Mouse (Mus musculus) midbrain, embryonic 14.5 days (tissue): ENCODE results near the gene Spata1. TPM values are rescaled to one million over a fixed set of nuclear protein-coding genes. Genes with fewer than 3 reads are reported as not detected.

Experiments
- ATAC-seq: fragments of 200-750 bp; cut with Nextera tagmentation; 2 replicates; pipeline ENCODE4 v1.8.0; 2017; ENCODE audit warnings: moderate number of reproducible peaks, moderate library complexity; ENCODE audit not compliant: low FRiP score, low TSS enrichment
- DNase-seq: peaks from one replicate; pipeline ENCODE4 v3.0.0-alpha.2; 2015
- H3K27ac ChIP-seq: fragments of 300-500 bp; sonication (generic); replicated peaks from 2 replicates; pipeline ENCODE4 v1.5.1; 2014; ENCODE audit warnings: mild to moderate bottlenecking, low read depth, low read length, moderate library complexity
- H3K27me3 ChIP-seq: fragments of 300-500 bp; sonication (generic); 2 replicates; pipeline ENCODE4 v1.6.1; 2014; ENCODE audit warnings: low read length, control low read depth, mixed read lengths; ENCODE audit not compliant: control insufficient read depth, insufficient read depth
- H3K36me3 ChIP-seq: fragments of 300-500 bp; sonication (generic); 2 replicates; pipeline ENCODE4 v1.6.1; 2014; ENCODE audit warnings: low read length, control low read depth; ENCODE audit not compliant: control insufficient read depth, insufficient read depth
- H3K4me1 ChIP-seq: fragments of 300-500 bp; sonication (generic); 2 replicates; pipeline ENCODE4 v1.6.1; 2014; ENCODE audit warnings: mild to moderate bottlenecking, antibody characterized with exemption, low read length, control low read depth; ENCODE audit not compliant: control insufficient read depth, insufficient read depth
- H3K4me2 ChIP-seq: fragments of 300-500 bp; sonication (generic); 2 replicates; pipeline ENCODE4 v1.6.1; 2014; ENCODE audit warnings: mild to moderate bottlenecking, low read length, moderate library complexity
- H3K4me3 ChIP-seq: fragments of 300-500 bp; sonication (generic); replicated peaks from 2 replicates; pipeline ENCODE4 v1.5.1; 2014; ENCODE audit warnings: low read depth, low read length
- H3K9ac ChIP-seq: fragments of 300-500 bp; sonication (generic); replicated peaks from 2 replicates; pipeline ENCODE4 v1.6.1; 2014; ENCODE audit warnings: mild to moderate bottlenecking, low read length, moderate library complexity
- H3K9me3 ChIP-seq: fragments of 300-500 bp; sonication (generic); 2 replicates; pipeline ENCODE4 v1.6.1; 2016; ENCODE audit warnings: low read length, control low read depth, mixed read lengths; ENCODE audit not compliant: control insufficient read depth
- WGBS: fragments of 180-500 bp; shearing (Covaris S2); extraction: QIAGEN DNeasy Blood & Tissue Kit; methylation state at CpG from one replicate; pipeline ENCODE4 v1.1.7; 2014; 5-methylcytosine and 5-hydroxymethylcytosine counted together
- polyA plus RNA-seq: library from polyadenylated mRNA; unstranded; fragments of >200 nt; fragmentation: Nextera tagmentation; extraction: Ambion mirVana; gene quantifications from 2 replicates; pipeline ENCODE4 v1.2.1, GENCODE M21; 2014

Spata1 gene
- polyA plus RNA-seq, 1 experiment from 2014 or later = 4.6 TPM

DNA sequence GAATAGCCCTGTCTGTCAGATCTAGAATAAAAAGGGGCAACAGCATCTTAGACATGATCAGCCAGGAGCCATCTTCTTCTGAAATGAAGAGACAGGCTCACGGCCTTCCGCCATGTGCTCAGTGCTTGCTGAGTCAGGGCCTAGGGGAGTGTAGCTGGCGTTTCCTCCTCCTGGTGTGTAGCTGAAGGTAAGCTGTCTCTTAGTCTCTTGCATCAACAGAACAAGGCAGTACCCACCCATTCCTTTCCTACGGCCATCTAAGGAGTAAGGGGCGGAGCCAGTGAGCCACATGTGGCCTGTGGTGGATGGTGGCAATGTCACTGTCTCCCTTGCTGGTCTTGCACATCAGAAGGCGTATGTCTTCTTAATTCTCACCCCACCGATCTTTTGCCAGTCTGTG lies 89.4 kb downstream of the Spata1 start:
- Histone ChIP-seq H3K9me3 (no peaks in the 10 kb centered on the region), H3K27me3 (no peaks in the 10 kb centered on the region), H3K27ac (no peak overlapping the region), H3K4me2 (no peak overlapping the region), H3K36me3 (peaks cover 3% of the 10 kb centered on the region; the same call in 1 of the 2 replicates), H3K4me1 (peaks cover 22% of the 10 kb centered on the region), H3K4me3 (no peak overlapping the region), H3K9ac (no peak overlapping the region)
- 91% methylated on average over 7 of the region's 7 CpGs for WGBS
- no peak for ATAC-seq
- no peak for DNase-seq

Other genes starting within 250 kb of the Spata1 start
- gene Ssx2ip, start 95.1 kb downstream of the Spata1 start, polyA plus RNA-seq = 13.1 and 18.9 TPM in 2 replicates
- gene Ctbs, start 50.0 kb downstream of the Spata1 start, polyA plus RNA-seq = 3.0 and 3.8 TPM in 2 replicates
- gene Gng5, start 54 bp upstream of the Spata1 start, polyA plus RNA-seq = 333 and 390 TPM in 2 replicates
- gene Rpf1, start 21.7 kb upstream of the Spata1 start, polyA plus RNA-seq = 46.1 and 49.4 TPM in 2 replicates
- not detected in 2 replicates for gene Uox, start 70.7 kb upstream of the Spata1 start, polyA plus RNA-seq
- not detected in 2 replicates for gene Dnase2b, start 115.8 kb upstream of the Spata1 start, polyA plus RNA-seq
- gene 4930503B20Rik, start 151.6 kb upstream of the Spata1 start, polyA plus RNA-seq = not detected in 2 replicates
- gene Samd13, start 185.8 kb upstream of the Spata1 start, polyA plus RNA-seq = 0.53 TPM in 1 of 2 replicates, not detected in the other